Mouse (Mus musculus) forebrain, embryonic 11.5 days (tissue): Measurements from ENCODE around the gene Dctn2. TPM values are rescaled to one million over a fixed set of nuclear protein-coding genes. Genes with fewer than 3 reads are reported as not detected.

Source experiments
- ATAC-seq: fragments of 200-750 bp; cut with Nextera tagmentation; replicated peaks from 2 replicates; pipeline ENCODE4 v1.8.0; 2017; ENCODE audit warnings: moderate TSS enrichment; ENCODE audit not compliant: low FRiP score
- DNase-seq: peaks from one replicate; pipeline ENCODE4 v3.0.0-alpha.2; 2017; ENCODE audit warnings: low spot score
- H3K27ac ChIP-seq: fragments of 300-500 bp; sonication (generic); 2 replicates; pipeline ENCODE4 v1.5.1; 2014; ENCODE audit warnings: low read depth, low read length
- H3K27me3 ChIP-seq: fragments of 300-500 bp; sonication (generic); 2 replicates; pipeline ENCODE4 v1.6.1; 2014; ENCODE audit warnings: mild to moderate bottlenecking, low read length, mixed read lengths; ENCODE audit not compliant: control insufficient read depth, insufficient read depth
- H3K36me3 ChIP-seq: fragments of 300-500 bp; sonication (generic); 2 replicates; pipeline ENCODE4 v1.6.1; 2014; ENCODE audit warnings: mild to moderate bottlenecking, low read length, moderate library complexity, mixed read lengths; ENCODE audit not compliant: control insufficient read depth, insufficient read depth
- H3K4me1 ChIP-seq: fragments of 300-500 bp; sonication (generic); replicated peaks from 2 replicates; pipeline ENCODE4 v1.6.1; 2014; ENCODE audit warnings: low read length, mixed read lengths; ENCODE audit not compliant: control insufficient read depth, insufficient read depth
- H3K4me2 ChIP-seq: fragments of 300-500 bp; sonication (generic); 2 replicates; pipeline ENCODE4 v1.6.1; 2014; ENCODE audit warnings: low read depth, mild to moderate bottlenecking, low read length, moderate library complexity, mixed read lengths; ENCODE audit not compliant: severe bottlenecking
- H3K4me3 ChIP-seq: fragments of 300-500 bp; sonication (generic); 2 replicates; pipeline ENCODE4 v1.5.1; 2014; ENCODE audit warnings: low read depth, low read length
- H3K9ac ChIP-seq: fragments of 300-500 bp; sonication (generic); 2 replicates; pipeline ENCODE4 v1.6.1; 2014; ENCODE audit warnings: low read length
- H3K9me3 ChIP-seq: fragments of 300-500 bp; sonication (generic); 2 replicates; pipeline ENCODE4 v1.6.1; 2016; ENCODE audit warnings: low read length, mixed read lengths; ENCODE audit not compliant: control insufficient read depth
- WGBS: fragments of 180-500 bp; shearing (Covaris S2); extraction: QIAGEN DNeasy Blood & Tissue Kit; methylation state at CpG from one replicate; pipeline ENCODE4 v1.1.7; 2014; 5-methylcytosine and 5-hydroxymethylcytosine counted together
- polyA plus RNA-seq: library from polyadenylated mRNA; unstranded; fragments of >200 nt; fragmentation: Nextera tagmentation; extraction: Ambion mirVana; gene quantifications from 2 replicates; pipeline ENCODE4 v1.2.1, GENCODE M21; 2014

Dctn2 gene
- polyA plus RNA-seq, 1 experiment from 2014 or later = 202 TPM

DNA sequence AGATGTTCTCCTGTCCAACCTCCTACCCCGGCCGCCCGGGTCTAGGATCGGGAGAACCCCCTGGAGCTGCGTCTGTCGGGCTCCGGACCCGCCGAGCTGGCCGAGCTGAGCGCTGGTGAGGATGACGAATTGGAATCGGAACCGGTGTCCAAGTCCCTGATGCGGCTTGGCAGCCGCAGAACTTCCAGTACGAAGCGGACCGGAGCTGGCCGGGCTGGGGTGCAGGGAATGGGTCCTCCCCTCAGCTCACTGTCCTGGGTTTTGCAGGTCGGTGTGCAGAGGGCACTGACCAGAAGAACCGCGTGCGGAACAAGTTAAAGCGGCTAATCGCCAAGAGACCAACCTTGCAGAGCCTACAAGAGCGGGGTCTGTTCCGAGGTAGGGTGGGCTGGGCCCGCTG lies 60.7 kb downstream of the Dctn2 start:
- H3K4me1 ChIP-seq = peaks cover 11% of the 10 kb centered on the region
- DNase-seq (no peak), ATAC-seq (no peak)
- H3K27me3 ChIP-seq = peaks cover 53% of the 10 kb centered on the region
- H3K27ac ChIP-seq = no peak overlapping the region
- H3K4me3 ChIP-seq = peak overlapping the region; percentile 28
- no peaks in the 10 kb centered on the region; the same call in 1 of the 2 replicates for H3K9me3 ChIP-seq
- 5% methylated on average over 29 of the region's 29 CpGs for WGBS
- peak overlapping the region; percentile 29 for H3K9ac ChIP-seq
- no peaks in the 10 kb centered on the region for H3K36me3 ChIP-seq
- peak overlapping the region; percentile 57 for H3K4me2 ChIP-seq

DNA sequence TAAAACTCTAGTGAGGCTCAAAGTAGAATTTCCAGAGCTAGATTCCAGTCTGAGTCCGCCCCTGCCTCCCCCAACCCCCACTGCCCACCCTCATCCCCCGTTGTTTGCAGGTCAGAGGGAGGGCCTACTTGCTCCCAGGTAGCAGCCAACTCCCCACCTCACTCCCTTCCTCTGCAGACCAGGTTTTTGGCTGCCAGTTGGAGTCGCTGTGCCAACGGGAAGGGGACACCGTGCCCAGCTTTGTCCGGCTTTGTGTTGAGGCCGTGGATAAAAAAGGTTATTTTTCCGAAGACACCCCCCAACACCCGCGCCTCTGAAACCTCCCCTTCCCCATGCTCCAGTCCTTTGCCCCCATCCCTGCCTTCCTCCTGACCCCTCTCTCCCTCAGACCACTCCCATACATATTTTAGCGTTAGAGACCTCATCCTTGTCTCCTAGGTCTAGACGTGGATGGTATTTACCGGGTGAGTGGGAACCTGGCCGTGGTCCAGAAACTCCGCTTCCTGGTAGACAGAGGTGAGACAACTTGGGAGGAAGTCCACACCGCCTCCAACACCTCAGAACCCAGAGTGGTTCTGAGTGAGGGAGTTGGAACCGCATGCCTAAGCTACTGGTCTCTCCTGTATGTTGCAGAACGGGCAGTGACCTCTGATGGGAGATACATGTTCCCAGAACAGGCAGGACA lies 61.4 kb downstream of the Dctn2 start:
- Histone ChIP-seq H3K36me3 (no peaks in the 10 kb centered on the region), H3K27me3 (peaks cover 53% of the 10 kb centered on the region), H3K27ac (no peak overlapping the region), H3K9ac (no peak overlapping the region), H3K4me3 (no peak overlapping the region), H3K4me2 (no peak overlapping the region), H3K4me1 (peaks cover 11% of the 10 kb centered on the region), H3K9me3 (no peaks in the 10 kb centered on the region; the same call in 1 of the 2 replicates)
- 52% methylated on average over 18 of the region's 18 CpGs for WGBS
- ATAC-seq (no peak), DNase-seq (no peak)

DNA sequence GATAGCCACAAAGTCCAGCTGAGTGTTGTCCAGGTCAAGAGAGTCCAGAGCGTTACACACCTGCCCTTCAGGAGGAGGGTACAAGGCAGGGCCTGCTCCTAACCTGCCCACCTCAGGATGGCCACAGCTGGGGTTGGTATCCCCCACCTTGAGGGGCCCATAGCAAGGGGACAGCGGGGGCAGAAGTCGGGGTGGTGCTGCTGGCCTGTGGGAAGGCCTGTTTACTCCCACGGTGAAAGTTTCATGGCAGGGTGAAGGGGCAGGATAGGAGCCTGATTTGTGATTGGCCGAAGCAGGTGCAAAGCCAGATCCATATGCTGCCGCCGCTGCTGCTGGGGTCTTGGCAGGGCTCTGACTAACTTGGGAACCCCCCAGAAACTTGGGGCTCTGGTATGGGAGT lies 64.0 kb downstream of the Dctn2 start:
- Histone ChIP-seq H3K27me3 (peaks cover 41% of the 10 kb centered on the region), H3K9ac (no peak overlapping the region), H3K9me3 (no peaks in the 10 kb centered on the region; the same call in 1 of the 2 replicates), H3K4me2 (no peak overlapping the region), H3K27ac (no peak overlapping the region), H3K36me3 (no peaks in the 10 kb centered on the region), H3K4me1 (peaks cover 11% of the 10 kb centered on the region), H3K4me3 (no peak overlapping the region)
- DNase-seq (no peak), ATAC-seq (no peak)
- WGBS = 84% methylated on average over 7 of the region's 7 CpGs

Other genes starting within 250 kb of the Dctn2 start
- 91.2 and 93.8 TPM in 2 replicates for gene Tsfm, start 235.5 kb upstream of the Dctn2 start, polyA plus RNA-seq
- gene Mettl1, start 225.0 kb upstream of the Dctn2 start, polyA plus RNA-seq = 42.5 and 44.0 TPM in 2 replicates
- 0.11 TPM in 1 of 2 replicates, not detected in the other for gene Eef1akmt3, start 224.9 kb upstream of the Dctn2 start, polyA plus RNA-seq
- gene Cyp27b1, start 218.1 kb upstream of the Dctn2 start, polyA plus RNA-seq = 0.23 TPM in 1 of 2 replicates, not detected in the other
- gene March9, start 206.2 kb upstream of the Dctn2 start, polyA plus RNA-seq = 2.7 and 3.7 TPM in 2 replicates
- gene Cdk4, start 202.8 kb upstream of the Dctn2 start, polyA plus RNA-seq = 2,945 and 3,022 TPM in 2 replicates
- 144 and 159 TPM in 2 replicates for gene Tspan31, start 196.1 kb upstream of the Dctn2 start, polyA plus RNA-seq
- 0.47 and 0.64 TPM in 2 replicates for gene Agap2, start 191.1 kb upstream of the Dctn2 start, polyA plus RNA-seq
- gene Os9, start 145.2 kb upstream of the Dctn2 start, polyA plus RNA-seq = 51.1 and 57.9 TPM in 2 replicates
- gene B4galnt1, start 101.1 kb upstream of the Dctn2 start, polyA plus RNA-seq = 7.8 and 8.4 TPM in 2 replicates
- gene Slc26a10, start 85.7 kb upstream of the Dctn2 start, polyA plus RNA-seq = 0.93 and 1.1 TPM in 2 replicates
- gene Arhgef25, start 76.3 kb upstream of the Dctn2 start, polyA plus RNA-seq = 31.6 and 33.5 TPM in 2 replicates
- gene Dtx3, start 70.6 kb upstream of the Dctn2 start, polyA plus RNA-seq = 157 and 170 TPM in 2 replicates
- 16.4 and 17.2 TPM in 2 replicates for gene Pip4k2c, start 54.8 kb upstream of the Dctn2 start, polyA plus RNA-seq
- gene Kif5a, start 3.0 kb upstream of the Dctn2 start, polyA plus RNA-seq = 21.7 and 23.6 TPM in 2 replicates
- gene Mbd6, start 22.6 kb downstream of the Dctn2 start, polyA plus RNA-seq = 22.6 and 24.0 TPM in 2 replicates
- 191 and 195 TPM in 2 replicates for gene Mars, start 45.4 kb downstream of the Dctn2 start, polyA plus RNA-seq
- 0.88 and 1.7 TPM in 2 replicates for gene Arhgap9, start 55.6 kb downstream of the Dctn2 start, polyA plus RNA-seq
- 6.1 and 6.5 TPM in 2 replicates for gene Gli1, start 75.6 kb downstream of the Dctn2 start, polyA plus RNA-seq
- 0.05 and 0.07 TPM in 2 replicates for gene Inhbe, start 88.0 kb downstream of the Dctn2 start, polyA plus RNA-seq
- not detected in 2 replicates for gene Inhbc, start 104.1 kb downstream of the Dctn2 start, polyA plus RNA-seq
- gene R3hdm2, start 114.0 kb downstream of the Dctn2 start, polyA plus RNA-seq = 34.7 and 44.6 TPM in 2 replicates
- not detected in 2 replicates for gene Stac3, start 235.3 kb downstream of the Dctn2 start, polyA plus RNA-seq
- 5.9 and 6.1 TPM in 2 replicates for gene Ndufa4l2, start 248.6 kb downstream of the Dctn2 start, polyA plus RNA-seq